Mouse (Mus musculus) limb, embryonic 11.5 days (tissue): ENCODE results near the gene Olfr1501. TPM values are rescaled to one million over a fixed set of nuclear protein-coding genes. Genes with fewer than 3 reads are reported as not detected.
"Not testable (repeated sequence)": the region's sequence is repeated elsewhere in the genome, so short reads cannot be mapped to it uniquely, and the experiment has no call there.

Experiments
- ATAC-seq: fragments of 200-750 bp; cut with Nextera tagmentation; 2 replicates; pipeline ENCODE4 v1.8.0; 2017; ENCODE audit warnings: low read depth; ENCODE audit not compliant: insufficient number of reproducible peaks, low FRiP score, low TSS enrichment
- DNase-seq: peaks from one replicate; pipeline ENCODE4 v3.0.0-alpha.2; 2015; ENCODE audit warnings: low spot score
- H3K27ac ChIP-seq: fragments of 300-500 bp; sonication (generic); replicated peaks from 2 replicates; pipeline ENCODE4 v1.5.1; 2014; ENCODE audit warnings: low read depth, mild to moderate bottlenecking, low read length
- H3K27me3 ChIP-seq: fragments of 300-500 bp; sonication (generic); 2 replicates; pipeline ENCODE4 v1.6.1; 2014; ENCODE audit warnings: mild to moderate bottlenecking, low read length, mixed read lengths; ENCODE audit not compliant: control insufficient read depth, insufficient read depth
- H3K36me3 ChIP-seq: fragments of 300-500 bp; sonication (generic); 2 replicates; pipeline ENCODE4 v1.6.1; 2014; ENCODE audit warnings: mild to moderate bottlenecking, low read length, moderate library complexity, mixed read lengths; ENCODE audit not compliant: control insufficient read depth, insufficient read depth
- H3K4me1 ChIP-seq: fragments of 300-500 bp; sonication (generic); 2 replicates; pipeline ENCODE4 v1.6.1; 2014; ENCODE audit warnings: low read length, mixed read lengths; ENCODE audit not compliant: control insufficient read depth, insufficient read depth
- H3K4me2 ChIP-seq: fragments of 300-500 bp; sonication (generic); 2 replicates; pipeline ENCODE4 v1.6.1; 2014; ENCODE audit warnings: low read depth, mild to moderate bottlenecking, moderate library complexity; ENCODE audit not compliant: severe bottlenecking
- H3K4me3 ChIP-seq: fragments of 300-500 bp; sonication (generic); 2 replicates; pipeline ENCODE4 v1.5.1; 2014; ENCODE audit warnings: low read depth, low read length
- H3K9ac ChIP-seq: fragments of 300-500 bp; sonication (generic); 2 replicates; pipeline ENCODE4 v1.6.1; 2014; ENCODE audit warnings: mild to moderate bottlenecking, low read length
- H3K9me3 ChIP-seq: fragments of 300-500 bp; sonication (generic); 2 replicates; pipeline ENCODE4 v1.6.1; 2016; ENCODE audit warnings: low read length; ENCODE audit not compliant: control insufficient read depth
- WGBS: fragments of 180-500 bp; shearing (Covaris S2); extraction: QIAGEN DNeasy Blood & Tissue Kit; methylation state at CpG from one replicate; pipeline ENCODE4 v1.1.7; 2014; 5-methylcytosine and 5-hydroxymethylcytosine counted together
- polyA plus RNA-seq: library from polyadenylated mRNA; unstranded; fragments of >200 nt; fragmentation: Nextera tagmentation; extraction: Ambion mirVana; gene quantifications from 2 replicates; pipeline ENCODE4 v1.2.1, GENCODE M21; 2014

Olfr1501 gene
- polyA plus RNA-seq, 1 experiment from 2014 or later, result not detected

DNA sequence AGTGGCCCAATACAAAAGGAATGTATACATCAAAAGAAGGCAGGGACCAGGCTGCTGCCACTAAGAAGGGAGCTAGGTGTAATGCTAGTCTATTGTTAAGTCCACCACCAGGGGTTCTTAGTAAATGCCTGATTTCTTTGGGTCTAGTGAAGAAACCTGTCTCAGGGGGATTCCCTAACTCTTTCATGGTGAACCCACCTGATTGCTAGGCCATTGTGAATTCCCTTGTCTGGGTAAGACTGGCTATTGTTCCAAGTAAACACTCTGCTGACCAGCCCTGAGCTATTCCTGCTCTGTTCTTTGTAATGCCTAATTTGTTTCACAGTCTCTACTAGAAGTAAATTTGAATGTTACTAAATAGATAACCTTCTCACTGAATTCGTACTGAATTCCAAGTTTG lies 45.0 kb downstream of the Olfr1501 start:
- H3K4me1 ChIP-seq, H3K27ac ChIP-seq, ATAC-seq, H3K4me3 ChIP-seq, H3K4me2 ChIP-seq, H3K9me3 ChIP-seq, H3K36me3 ChIP-seq, DNase-seq, H3K27me3 ChIP-seq, H3K9ac ChIP-seq: not testable (repeated sequence)
- WGBS, result 64% methylated on average over 1 of the region's 1 CpGs

DNA sequence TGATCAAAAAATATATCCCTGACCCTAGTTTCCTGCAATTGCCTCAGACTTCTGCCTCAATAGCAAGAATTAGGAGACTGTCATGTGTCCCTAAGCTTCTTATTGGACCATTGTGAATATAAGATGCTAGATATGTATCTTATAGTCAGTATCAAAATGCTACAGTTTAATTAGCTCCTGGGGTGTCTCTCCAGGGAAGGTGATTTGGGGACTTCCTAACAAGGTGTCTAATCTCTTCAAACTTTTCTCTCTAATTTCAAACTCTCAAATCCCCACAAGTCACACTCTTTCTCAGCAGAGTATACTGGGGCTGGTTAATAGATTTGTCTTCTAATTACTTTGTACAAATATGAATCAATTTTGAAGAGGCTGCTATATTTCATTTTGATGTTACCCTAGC lies 52.4 kb downstream of the Olfr1501 start, which contains the start of gene Olfr1497:
Olfr1497 (minus strand) TSS at position 101 of the 400 bp plus-strand sequence.
- Histone ChIP-seq H3K9ac (no peak within 1 kb of the TSS), H3K4me2 (no peak within 1 kb of the TSS), H3K27me3 (no peaks in the 10 kb centered on the region), H3K4me1 (no peaks in the 10 kb centered on the region), H3K36me3 (no peaks in the 10 kb centered on the region), H3K4me3 (no peak within 1 kb of the TSS), H3K9me3 (no peaks in the 10 kb centered on the region), H3K27ac (no peak within 1 kb of the TSS)
- DNase-seq (no peak), ATAC-seq (no peak)

Other genes starting within 250 kb of the Olfr1501 start
- gene Olfr1487, start 233.3 kb downstream of the Olfr1501 start, polyA plus RNA-seq, result not detected in 2 replicates
- not detected in 2 replicates for gene Olfr1489, start 219.1 kb downstream of the Olfr1501 start, polyA plus RNA-seq
- gene Olfr1490, start 199.6 kb downstream of the Olfr1501 start, polyA plus RNA-seq, result not detected in 2 replicates
- not detected in 2 replicates for gene Olfr1491, start 153.4 kb downstream of the Olfr1501 start, polyA plus RNA-seq
- not detected in 2 replicates for gene Olfr1493-ps1, start 127.4 kb downstream of the Olfr1501 start, polyA plus RNA-seq
- not detected in 2 replicates for gene Olfr1494, start 111.0 kb downstream of the Olfr1501 start, polyA plus RNA-seq
- gene Olfr1495, start 86.1 kb downstream of the Olfr1501 start, polyA plus RNA-seq, result not detected in 2 replicates
- gene Olfr1496, start 72.8 kb downstream of the Olfr1501 start, polyA plus RNA-seq, result not detected in 2 replicates
- not detected in 2 replicates for gene Olfr1497, start 52.5 kb downstream of the Olfr1501 start, polyA plus RNA-seq
- gene Olfr1499, start 31.2 kb downstream of the Olfr1501 start, polyA plus RNA-seq, result not detected in 2 replicates
- not detected in 2 replicates for gene Olfr1500, start 20.2 kb downstream of the Olfr1501 start, polyA plus RNA-seq
- gene Olfr1502, start 11.1 kb upstream of the Olfr1501 start, polyA plus RNA-seq, result not detected in 2 replicates
- gene Olfr1504, start 47.2 kb upstream of the Olfr1501 start, polyA plus RNA-seq, result not detected in 2 replicates
- gene Olfr1505, start 62.8 kb upstream of the Olfr1501 start, polyA plus RNA-seq, result not detected in 2 replicates